Mouse (Mus musculus): ENCODE data around the gene Lrrc8a. TPM values are rescaled to one million over a fixed set of nuclear protein-coding genes. Genes with fewer than 3 reads are reported as not detected.

Lrrc8a gene
- polyA plus RNA-seq, 1 experiment from 2014 or later: 62.2 TPM

GRCm38 (mm10) chr2:30235593-30235992, 1.9 kb upstream of the Lrrc8a start:
- Histone ChIP-seq H3K27ac (ENCODE audit: low read depth, low read length) (no peak overlapping the region), H3K9me3 (ENCODE audit: control insufficient read depth, low read length) (no peaks in the 10 kb centered on the region), H3K4me2 (ENCODE audit: low read depth, low read length) (no peak overlapping the region), H3K4me1 (ENCODE audit: control insufficient read depth, insufficient read depth, low read length) (peaks cover 16% of the 10 kb centered on the region), H3K9ac (replicated peaks; ENCODE audit: low read depth, low read length) (no peak overlapping the region), H3K36me3 (ENCODE audit: control insufficient read depth, insufficient read depth, low read length) (peaks cover under 1% of the 10 kb centered on the region; the same call in 1 of the 2 replicates), H3K4me3 (ENCODE audit: low read depth, low read length) (no peak overlapping the region), H3K27me3 (ENCODE audit: control insufficient read depth, insufficient read depth, low read length) (no peaks in the 10 kb centered on the region)
- 86% methylated on average over 5 of the region's 5 CpGs for WGBS
- no peak for ATAC-seq (ENCODE audit: low read depth)

- 3% methylated on average over 18 of the region's 18 CpGs for WGBS
- ATAC-seq (ENCODE audit: low read depth): no peak
- peaks cover 11% of the 10 kb centered on the region; the same call in 1 of the 2 replicates for H3K36me3 ChIP-seq (ENCODE audit: control insufficient read depth, insufficient read depth, low read length)
Observed at GRCm38 (mm10) chr2:30236426-30237198, 903 bp upstream of the Lrrc8a start.

GRCm38 (mm10) chr2:30237881-30238280, 366 bp downstream of the Lrrc8a start:
- Histone ChIP-seq H3K4me1 (ENCODE audit: control insufficient read depth, insufficient read depth, low read length) (peaks cover 18% of the 10 kb centered on the region), H3K4me3 (ENCODE audit: low read depth, low read length) (peak overlapping the region; percentile 92), H3K4me2 (ENCODE audit: low read depth, low read length) (peak overlapping the region; percentile 91), H3K27me3 (ENCODE audit: control insufficient read depth, insufficient read depth, low read length) (no peaks in the 10 kb centered on the region), H3K27ac (ENCODE audit: low read depth, low read length) (peak overlapping the region; percentile 91), H3K9me3 (ENCODE audit: control insufficient read depth, low read length) (no peaks in the 10 kb centered on the region), H3K9ac (replicated peaks; ENCODE audit: low read depth, low read length) (peak overlapping the region; percentile 93), H3K36me3 (ENCODE audit: control insufficient read depth, insufficient read depth, low read length) (peaks cover 11% of the 10 kb centered on the region; the same call in 1 of the 2 replicates)
- peak; percentile 87 for ATAC-seq (ENCODE audit: low read depth)
- WGBS: under 1% methylated on average over 33 of the region's 42 CpGs

More at GRCm38 (mm10) chr2:30236426-30237198, 903 bp upstream of the Lrrc8a start:
- no peaks in the 10 kb centered on the region for H3K27me3 ChIP-seq (ENCODE audit: control insufficient read depth, insufficient read depth, low read length)
- H3K4me3 ChIP-seq (ENCODE audit: low read depth, low read length): peak overlapping the region; percentile 92
- H3K27ac ChIP-seq (ENCODE audit: low read depth, low read length): peak overlapping the region; percentile 69
- no peaks in the 10 kb centered on the region for H3K9me3 ChIP-seq (ENCODE audit: control insufficient read depth, low read length)
- peak overlapping the region; percentile 57 for H3K9ac ChIP-seq (replicated peaks; ENCODE audit: low read depth, low read length)
- H3K4me1 ChIP-seq (ENCODE audit: control insufficient read depth, insufficient read depth, low read length): peaks cover 16% of the 10 kb centered on the region
- peak overlapping the region; percentile 73 for H3K4me2 ChIP-seq (ENCODE audit: low read depth, low read length)

GRCm38 (mm10) chr2:30238906-30239465, 1.5 kb downstream of the Lrrc8a start:
- Histone ChIP-seq H3K4me2 (ENCODE audit: low read depth, low read length) (peak overlapping the region; percentile 91), H3K4me3 (ENCODE audit: low read depth, low read length) (peak overlapping the region; percentile 92), H3K9me3 (ENCODE audit: control insufficient read depth, low read length) (no peaks in the 10 kb centered on the region), H3K9ac (replicated peaks; ENCODE audit: low read depth, low read length) (peak overlapping the region; percentile 93; the same call in 1 of the 2 replicates), H3K27me3 (ENCODE audit: control insufficient read depth, insufficient read depth, low read length) (no peaks in the 10 kb centered on the region), H3K4me1 (ENCODE audit: control insufficient read depth, insufficient read depth, low read length) (peaks cover 18% of the 10 kb centered on the region), H3K36me3 (ENCODE audit: control insufficient read depth, insufficient read depth, low read length) (peaks cover 18% of the 10 kb centered on the region), H3K27ac (ENCODE audit: low read depth, low read length) (no peak overlapping the region)
- 83% methylated on average over 3 of the region's 3 CpGs for WGBS
- ATAC-seq (ENCODE audit: low read depth): no peak

- H3K36me3 ChIP-seq (ENCODE audit: control insufficient read depth, insufficient read depth, low read length): peaks cover 18% of the 10 kb centered on the region
- H3K9ac ChIP-seq (replicated peaks; ENCODE audit: low read depth, low read length): no peak overlapping the region
- ATAC-seq (ENCODE audit: low read depth): no peak
- H3K9me3 ChIP-seq (ENCODE audit: control insufficient read depth, low read length): no peaks in the 10 kb centered on the region
- no peaks in the 10 kb centered on the region for H3K27me3 ChIP-seq (ENCODE audit: control insufficient read depth, insufficient read depth, low read length)
- H3K4me1 ChIP-seq (ENCODE audit: control insufficient read depth, insufficient read depth, low read length): peaks cover 18% of the 10 kb centered on the region
- H3K27ac ChIP-seq (ENCODE audit: low read depth, low read length): no peak overlapping the region
- no peak overlapping the region for H3K4me2 ChIP-seq (ENCODE audit: low read depth, low read length)
- H3K4me3 ChIP-seq (ENCODE audit: low read depth, low read length): no peak overlapping the region
- 80% methylated on average over 4 of the region's 4 CpGs for WGBS
Observed at GRCm38 (mm10) chr2:30239777-30240176, 2.3 kb downstream of the Lrrc8a start.

- Histone ChIP-seq H3K4me3 (ENCODE audit: low read depth, low read length) (no peak within 1 kb of the TSS), H3K27ac (ENCODE audit: low read depth, low read length) (no peak within 1 kb of the TSS), H3K4me2 (ENCODE audit: low read depth, low read length) (peak within 1 kb of the TSS; percentile 91; the same call in 1 of the 2 replicates), H3K36me3 (ENCODE audit: control insufficient read depth, insufficient read depth, low read length) (peaks cover 18% of the 10 kb centered on the region), H3K9me3 (ENCODE audit: control insufficient read depth, low read length) (no peaks in the 10 kb centered on the region), H3K9ac (replicated peaks; ENCODE audit: low read depth, low read length) (no peak within 1 kb of the TSS), H3K27me3 (ENCODE audit: control insufficient read depth, insufficient read depth, low read length) (no peaks in the 10 kb centered on the region), H3K4me1 (ENCODE audit: control insufficient read depth, insufficient read depth, low read length) (peaks cover 18% of the 10 kb centered on the region)
- ATAC-seq (ENCODE audit: low read depth): no peak
- 87% methylated on average over 2 of the region's 2 CpGs for WGBS
Observed at GRCm38 (mm10) chr2:30240267-30240666, 2.8 kb downstream of the Lrrc8a start, which contains the start of gene Gm28035. Gene Gm28035 (plus strand): TSS chr2:30240567.

GRCm38 (mm10) chr2:30242509-30242908, 5.0 kb downstream of the Lrrc8a start:
- Histone ChIP-seq H3K4me2 (ENCODE audit: low read depth, low read length) (no peak overlapping the region), H3K36me3 (ENCODE audit: control insufficient read depth, insufficient read depth, low read length) (peaks cover 18% of the 10 kb centered on the region), H3K9ac (replicated peaks; ENCODE audit: low read depth, low read length) (no peak overlapping the region), H3K27me3 (ENCODE audit: control insufficient read depth, insufficient read depth, low read length) (no peaks in the 10 kb centered on the region), H3K27ac (ENCODE audit: low read depth, low read length) (no peak overlapping the region), H3K9me3 (ENCODE audit: control insufficient read depth, low read length) (no peaks in the 10 kb centered on the region), H3K4me1 (ENCODE audit: control insufficient read depth, insufficient read depth, low read length) (peaks cover 13% of the 10 kb centered on the region), H3K4me3 (ENCODE audit: low read depth, low read length) (no peak overlapping the region)
- WGBS: 33% methylated on average over 4 of the region's 4 CpGs
- ATAC-seq (ENCODE audit: low read depth): no peak

- H3K4me3 ChIP-seq (ENCODE audit: low read depth, low read length): no peak overlapping the region
- ATAC-seq (ENCODE audit: low read depth): no peak
- H3K27me3 ChIP-seq (ENCODE audit: control insufficient read depth, insufficient read depth, low read length): no peaks in the 10 kb centered on the region
- no peak overlapping the region for H3K9ac ChIP-seq (replicated peaks; ENCODE audit: low read depth, low read length)
- H3K36me3 ChIP-seq (ENCODE audit: control insufficient read depth, insufficient read depth, low read length): peaks cover 24% of the 10 kb centered on the region
- no peaks in the 10 kb centered on the region for H3K9me3 ChIP-seq (ENCODE audit: control insufficient read depth, low read length)
- peaks cover 12% of the 10 kb centered on the region for H3K4me1 ChIP-seq (ENCODE audit: control insufficient read depth, insufficient read depth, low read length)
- H3K27ac ChIP-seq (ENCODE audit: low read depth, low read length): no peak overlapping the region
- 83% methylated on average over 4 of the region's 4 CpGs for WGBS
- no peak overlapping the region for H3K4me2 ChIP-seq (ENCODE audit: low read depth, low read length)
Observed at GRCm38 (mm10) chr2:30243391-30243790, 5.9 kb downstream of the Lrrc8a start.

GRCm38 (mm10) chr2:30244595-30245178, 7.2 kb downstream of the Lrrc8a start:
- H3K27me3 ChIP-seq (ENCODE audit: control insufficient read depth, insufficient read depth, low read length): no peaks in the 10 kb centered on the region
- WGBS: 84% methylated on average over 7 of the region's 7 CpGs
- no peak for ATAC-seq (ENCODE audit: low read depth)
- peaks cover 32% of the 10 kb centered on the region for H3K36me3 ChIP-seq (ENCODE audit: control insufficient read depth, insufficient read depth, low read length)
- H3K4me1 ChIP-seq (ENCODE audit: control insufficient read depth, insufficient read depth, low read length): 0 out of 2 replicates have a peak, but pooled peaks cover 2% of the 10 kb centered on the region
- H3K4me2 ChIP-seq (ENCODE audit: low read depth, low read length): no peak overlapping the region
- no peak overlapping the region for H3K9ac ChIP-seq (replicated peaks; ENCODE audit: low read depth, low read length)
- H3K27ac ChIP-seq (ENCODE audit: low read depth, low read length): no peak overlapping the region
- no peaks in the 10 kb centered on the region for H3K9me3 ChIP-seq (ENCODE audit: control insufficient read depth, low read length)
- no peak overlapping the region for H3K4me3 ChIP-seq (ENCODE audit: low read depth, low read length)
